Mouse (Mus musculus) lung, postnatal 10 days (tissue): ENCODE measurements at regions not wholly inside any gene's neighbourhood (a gene's known extent, or its start where the extent isn't known, plus 50 kb on each side); places are given as distances from the start of the nearest gene placed in this dataset.
"Not testable (repeated sequence)": the region's sequence is repeated elsewhere in the genome, so short reads cannot be mapped to it uniquely, and the experiment has no call there.

Experiments used
- DNase-seq: peaks from one replicate; pipeline ENCODE4 v3.0.0; 2021

GRCm38 (mm10) chr8:98955803-98956202 is 460.5 kb downstream of the Cdh8 start:
- DNase-seq = no peak

DNA sequence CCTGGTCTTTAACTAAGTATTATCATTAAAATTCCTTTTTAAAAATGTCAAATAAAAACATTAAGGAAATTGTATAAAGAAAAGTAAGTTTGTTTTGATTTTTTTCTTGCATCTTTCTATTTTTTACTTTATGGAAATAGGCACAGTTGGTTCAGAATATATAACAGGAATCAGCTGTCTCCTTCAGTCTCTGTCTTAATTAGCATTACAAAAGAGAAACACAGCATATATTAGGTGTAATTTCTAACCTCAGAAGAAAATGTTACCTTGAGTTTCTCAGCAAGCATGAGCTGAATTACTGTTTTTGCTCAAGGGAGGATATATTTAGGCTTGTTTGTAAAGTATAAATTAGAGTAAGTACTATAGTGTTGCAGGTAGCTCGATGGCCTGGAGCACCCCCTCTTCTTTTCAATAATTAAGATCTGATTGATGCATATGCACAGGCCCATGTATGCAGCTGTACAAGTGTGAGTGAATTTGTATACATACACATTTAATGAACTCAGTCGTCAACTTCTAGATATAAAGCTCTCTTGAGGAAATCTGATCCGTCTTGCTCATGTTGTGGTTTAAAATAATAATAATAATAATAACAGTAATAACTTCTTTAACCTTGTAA is 503.0 kb downstream of the Cdh8 start:
- no peak for DNase-seq

- no peak for DNase-seq
These were observed 522.9 kb downstream of the Cdh8 start for GRCm38 (mm10) chr8:98893331-98893730.

DNA sequence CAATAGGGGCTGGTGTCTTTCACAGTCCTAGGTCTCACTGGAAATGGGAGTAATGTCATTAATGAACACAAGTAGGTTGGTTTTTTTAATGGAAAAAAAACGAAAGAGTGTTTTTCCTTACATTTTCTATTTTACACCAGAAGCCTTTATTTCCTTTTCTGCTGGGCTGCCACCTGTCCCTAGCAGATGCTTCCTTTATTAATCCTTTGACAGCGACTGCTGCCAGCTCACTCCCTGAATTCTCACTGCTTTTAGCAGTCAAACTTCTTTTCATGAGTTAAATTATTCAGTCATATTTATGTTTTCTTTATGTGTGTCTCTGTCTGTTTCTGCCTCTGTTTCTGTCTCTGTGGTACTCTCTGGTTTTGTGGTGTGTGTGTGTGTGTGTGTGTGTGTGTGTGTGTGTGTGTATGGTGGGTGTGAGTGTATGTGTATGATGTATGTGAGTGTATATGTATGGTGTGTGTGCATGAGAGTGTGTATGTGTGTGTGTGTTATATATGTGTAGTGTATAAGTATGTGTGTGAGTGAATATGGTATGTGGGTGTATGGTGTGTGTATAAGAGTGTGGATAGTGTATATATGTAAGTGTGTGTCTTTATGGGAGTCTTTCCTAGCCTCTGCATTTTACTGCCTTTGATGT is 554.5 kb downstream of the Cdh8 start:
- DNase-seq = no peak

DNA sequence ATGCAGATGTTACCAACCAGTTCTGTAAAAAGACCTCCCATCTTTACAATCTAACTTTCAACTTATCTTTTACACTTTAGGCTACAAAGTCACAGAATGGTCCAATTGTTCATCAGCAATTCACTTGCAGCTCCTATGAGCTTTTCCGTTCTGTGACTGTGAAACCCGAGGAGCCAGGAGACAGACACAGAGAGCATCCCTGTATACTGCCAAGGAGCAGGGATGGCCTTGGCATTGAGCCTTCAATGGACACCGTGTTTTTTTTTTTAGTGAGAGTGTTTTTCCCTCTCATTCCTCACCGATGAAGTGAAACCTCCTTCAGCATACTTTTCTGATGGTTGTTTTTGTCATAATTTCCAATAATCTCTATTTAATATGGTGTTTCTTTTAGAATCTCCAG is 555.1 kb downstream of the Cdh8 start:
- no peak for DNase-seq

GRCm38 (mm10) chr8:98860416-98860815 is 555.9 kb downstream of the Cdh8 start:
- no peak for DNase-seq

GRCm38 (mm10) chr8:98829515-98829914 is 586.8 kb downstream of the Cdh8 start:
- DNase-seq = no peak

DNA sequence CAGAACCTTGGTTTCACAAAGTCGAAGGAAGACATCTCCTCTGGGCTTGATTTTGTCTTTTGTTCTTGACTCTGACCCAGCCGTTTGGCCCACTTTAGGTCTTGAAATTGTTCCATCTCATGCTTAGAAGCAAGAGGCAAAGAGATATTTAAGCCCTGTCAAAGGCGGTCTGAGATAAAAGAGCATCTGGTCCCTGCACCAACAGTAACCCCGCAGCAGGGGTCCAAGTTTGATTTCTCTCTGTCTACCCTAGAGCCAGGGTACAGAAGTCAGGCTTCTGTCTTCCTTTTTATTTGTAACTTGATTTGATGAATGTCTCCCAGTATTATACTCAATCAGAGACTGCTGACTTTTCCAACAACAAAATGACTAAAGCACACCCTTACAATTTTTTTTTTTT is 587.3 kb downstream of the Cdh8 start:
- DNase-seq = no peak

- no peak for DNase-seq
These were observed 604.3 kb downstream of the Cdh8 start for GRCm38 (mm10) chr8:98811922-98812321.

GRCm38 (mm10) chr8:98797445-98797844 is 618.8 kb downstream of the Cdh8 start:
- DNase-seq = peak; percentile 38

DNA sequence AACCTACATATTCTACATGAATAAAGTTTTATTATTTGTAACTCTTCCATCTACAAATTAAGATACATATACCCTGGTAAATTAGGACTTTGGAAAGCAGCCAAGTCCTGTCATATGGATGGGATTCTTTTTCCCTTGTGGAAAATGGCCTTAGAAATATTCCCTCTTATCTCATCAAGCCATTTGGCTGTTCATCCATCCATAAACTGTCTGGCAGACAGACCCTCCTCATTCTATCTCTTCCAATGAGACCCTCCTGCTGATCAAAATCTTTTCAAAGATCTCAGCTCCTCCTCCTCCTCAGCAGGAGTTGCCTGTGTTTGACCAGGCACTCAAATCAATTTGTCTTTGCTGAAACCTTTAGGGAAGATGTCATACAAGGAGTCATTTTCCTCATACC is 649.2 kb downstream of the Cdh8 start:
- no peak for DNase-seq

GRCm38 (mm10) chr8:98756596-98756995 is 659.7 kb downstream of the Cdh8 start:
- DNase-seq = no peak

DNA sequence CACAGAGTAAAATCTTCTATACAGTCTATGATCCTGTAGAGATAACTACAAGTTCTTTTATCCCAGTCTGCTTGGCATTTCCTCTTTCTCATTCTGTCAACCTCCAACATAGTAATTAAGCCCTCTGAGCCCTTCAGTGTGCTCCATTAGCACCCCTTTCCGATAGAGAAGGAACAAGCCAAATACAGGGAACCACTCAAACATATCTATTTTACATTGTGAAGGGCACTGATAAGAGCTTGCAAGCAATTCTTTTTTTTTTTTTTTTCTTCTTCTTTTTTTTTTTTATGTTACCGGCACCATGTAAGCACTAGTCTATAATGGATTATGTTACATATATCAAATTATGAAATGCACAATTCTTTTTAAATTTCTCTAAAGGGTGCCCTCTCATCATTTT is 660.5 kb downstream of the Cdh8 start:
- no peak for DNase-seq

GRCm38 (mm10) chr8:98752367-98752766 is 663.9 kb downstream of the Cdh8 start:
- DNase-seq = no peak

- DNase-seq = no peak
These were observed 708.5 kb downstream of the Cdh8 start for GRCm38 (mm10) chr8:98707753-98708152.

DNA sequence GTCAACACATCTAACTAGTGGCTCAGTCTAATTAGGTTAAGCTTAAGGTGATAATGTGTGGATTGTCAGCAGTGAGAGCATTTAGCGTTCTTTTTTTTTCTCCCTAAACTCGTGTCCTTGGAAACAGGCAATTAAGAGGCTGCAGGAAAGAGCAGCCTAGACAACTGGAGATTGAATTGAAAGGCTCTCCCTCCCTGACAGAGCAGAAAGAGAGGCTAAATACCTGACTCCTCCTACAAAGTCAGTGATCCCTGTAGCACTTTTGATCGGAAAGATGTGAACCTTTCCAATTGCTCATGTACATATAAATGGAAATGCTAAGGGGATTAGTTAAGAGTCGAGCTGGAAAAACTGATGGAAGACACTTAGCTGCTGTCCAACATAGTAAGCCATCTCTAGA is 710.1 kb downstream of the Cdh8 start:
- no peak for DNase-seq

- DNase-seq = no peak
These were observed 731.1 kb downstream of the Cdh8 start for GRCm38 (mm10) chr8:98685195-98685594.

GRCm38 (mm10) chr8:98684531-98684930 is 731.7 kb downstream of the Cdh8 start:
- no peak for DNase-seq

- no peak for DNase-seq
These were observed 736.2 kb downstream of the Cdh8 start for GRCm38 (mm10) chr8:98680065-98680464.

GRCm38 (mm10) chr8:98659287-98659686 is 757.0 kb downstream of the Cdh8 start:
- no peak for DNase-seq

GRCm38 (mm10) chr8:98652316-98652715 is 764.0 kb downstream of the Cdh8 start:
- DNase-seq = not testable (repeated sequence)

DNA sequence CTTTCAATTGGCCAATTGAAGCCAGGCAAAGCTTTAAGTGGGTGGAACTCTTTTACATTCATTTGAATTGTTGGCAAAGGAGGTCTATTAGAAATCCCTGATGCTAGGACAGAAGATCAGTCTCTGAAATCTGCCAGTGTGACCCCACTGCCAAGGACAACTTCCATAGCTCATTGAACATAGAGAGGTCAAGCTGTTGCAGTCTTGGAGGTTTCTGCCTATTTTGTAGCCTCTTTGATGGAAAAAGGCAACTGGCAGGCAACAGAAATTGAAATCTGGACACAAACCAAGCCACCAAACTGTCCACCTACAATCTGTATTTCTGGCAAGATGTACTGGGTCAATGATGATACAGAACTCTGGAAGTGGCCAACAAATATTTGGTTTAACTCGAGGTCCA is 765.3 kb downstream of the Cdh8 start:
- no peak for DNase-seq

- no peak for DNase-seq
These were observed 788.1 kb downstream of the Cdh8 start for GRCm38 (mm10) chr8:98628151-98628550.

- no peak for DNase-seq
These were observed 802.3 kb downstream of the Cdh8 start for GRCm38 (mm10) chr8:98613834-98614428.
